Mouse (Mus musculus) lung, postnatal 0 days (tissue): ENCODE results near the gene Glyr1. TPM values are rescaled to one million over a fixed set of nuclear protein-coding genes. Genes with fewer than 3 reads are reported as not detected.

Experiments
- ATAC-seq: fragments of 200-750 bp; cut with Nextera tagmentation; 2 replicates; pipeline ENCODE4 v1.8.0; 2017; ENCODE audit warnings: moderate library complexity
- DNase-seq: peaks from one replicate; pipeline ENCODE4 v3.0.0-alpha.2; 2016; ENCODE audit warnings: low spot score
- H3K27ac ChIP-seq: fragments of 300-500 bp; sonication (generic); 2 replicates; pipeline ENCODE4 v1.5.1; 2014; ENCODE audit warnings: antibody characterized with exemption, mild to moderate bottlenecking, low read length, mixed read lengths
- H3K27me3 ChIP-seq: fragments of 300-500 bp; sonication (generic); replicated peaks from 2 replicates; pipeline ENCODE4 v1.6.1; 2014; ENCODE audit warnings: low read length, mixed read lengths; ENCODE audit not compliant: insufficient read depth
- H3K36me3 ChIP-seq: fragments of 300-500 bp; sonication (generic); 2 replicates; pipeline ENCODE4 v1.6.1; 2014; ENCODE audit warnings: low read length, mixed read lengths; ENCODE audit not compliant: insufficient read depth
- H3K4me1 ChIP-seq: fragments of 300-500 bp; sonication (generic); 2 replicates; pipeline ENCODE4 v1.6.1; 2014; ENCODE audit warnings: antibody characterized with exemption, low read depth, low read length, mixed read lengths; ENCODE audit not compliant: insufficient read depth
- H3K4me2 ChIP-seq: fragments of 300-500 bp; sonication (generic); replicated peaks from 2 replicates; pipeline ENCODE4 v1.6.1; 2014; ENCODE audit warnings: low read depth, mild to moderate bottlenecking, low read length, moderate library complexity, mixed read lengths
- H3K4me3 ChIP-seq: fragments of 300-500 bp; sonication (generic); 2 replicates; pipeline ENCODE4 v1.5.1; 2014; ENCODE audit warnings: low read depth, low read length
- H3K9ac ChIP-seq: fragments of 300-500 bp; sonication (generic); replicated peaks from 2 replicates; pipeline ENCODE4 v1.6.1; 2014; ENCODE audit warnings: low read depth, mild to moderate bottlenecking
- H3K9me3 ChIP-seq: fragments of 300-500 bp; sonication (generic); 2 replicates; pipeline ENCODE4 v1.6.1; 2016; ENCODE audit warnings: low read length, mixed read lengths
- CTCF ChIP-seq: IDR thresholded peaks from 2 replicates; pipeline ENCODE4 v1.5.1; 2016; ENCODE audit warnings: antibody characterized with exemption, mild to moderate bottlenecking
- EP300 ChIP-seq: IDR thresholded peaks from 2 replicates; pipeline ENCODE4 v1.6.1; 2016; ENCODE audit warnings: antibody characterized with exemption, mild to moderate bottlenecking, control low read depth
- WGBS: fragments of 180-500 bp; shearing (Covaris S2); extraction: QIAGEN DNeasy Blood & Tissue Kit; methylation state at CpG from one replicate; pipeline ENCODE4 v1.1.7; 2014; 5-methylcytosine and 5-hydroxymethylcytosine counted together
- polyA plus RNA-seq: library from polyadenylated mRNA; unstranded; fragments of >200 nt; fragmentation: Nextera tagmentation; extraction: Ambion mirVana; gene quantifications from 2 replicates; pipeline ENCODE4 v1.2.1, GENCODE M21; 2015

The Glyr1 gene
- polyA plus RNA-seq, 1 experiment from 2014 or later, result 75.8 TPM

GRCm38 (mm10) chr16:5007492-5007891 is 42.2 kb downstream of the Glyr1 start:
- Histone ChIP-seq H3K36me3 (no peaks in the 10 kb centered on the region), H3K4me1 (peaks cover 3% of the 10 kb centered on the region; the same call in 1 of the 2 replicates), H3K4me3 (0 out of 2 replicates have a peak overlapping the region, but pooled peaks have one; percentile 10), H3K9me3 (no peaks in the 10 kb centered on the region), H3K9ac (no peak overlapping the region), H3K27me3 (no peaks in the 10 kb centered on the region), H3K27ac (no peak overlapping the region), H3K4me2 (peak overlapping the region; percentile 45)
- WGBS, result 38% methylated on average over 3 of the region's 6 CpGs
- no peak for DNase-seq
- peak; percentile 23; the same call in 1 of the 2 replicates for ATAC-seq
- no peak for TF ChIP-seq EP300
- TF ChIP-seq CTCF, result no peak

- H3K27ac ChIP-seq, result no peak within 1 kb of the TSS
- H3K4me3 ChIP-seq, result 0 out of 2 replicates have a peak within 1 kb of the TSS, but pooled peaks have one; percentile 10
- H3K36me3 ChIP-seq, result no peaks in the 10 kb centered on the region
- H3K4me1 ChIP-seq, result no peaks in the 10 kb centered on the region; the same call in 1 of the 2 replicates
- 46% methylated on average over 5 of the region's 5 CpGs for WGBS
- H3K27me3 ChIP-seq, result no peaks in the 10 kb centered on the region
- peak; percentile 77 for DNase-seq
- peak; percentile 92 for ATAC-seq
- H3K4me2 ChIP-seq, result peak within 1 kb of the TSS; percentile 45
- H3K9ac ChIP-seq, result no peak within 1 kb of the TSS
- no peaks in the 10 kb centered on the region for H3K9me3 ChIP-seq
- TF ChIP-seq CTCF (no peak), EP300 (no peak)
Observed at GRCm38 (mm10) chr16:5007067-5007466, 42.6 kb downstream of the Glyr1 start, which contains the start of gene Smim22. Gene Smim22, plus strand, starts transcription at chr16:5007288.

DNA sequence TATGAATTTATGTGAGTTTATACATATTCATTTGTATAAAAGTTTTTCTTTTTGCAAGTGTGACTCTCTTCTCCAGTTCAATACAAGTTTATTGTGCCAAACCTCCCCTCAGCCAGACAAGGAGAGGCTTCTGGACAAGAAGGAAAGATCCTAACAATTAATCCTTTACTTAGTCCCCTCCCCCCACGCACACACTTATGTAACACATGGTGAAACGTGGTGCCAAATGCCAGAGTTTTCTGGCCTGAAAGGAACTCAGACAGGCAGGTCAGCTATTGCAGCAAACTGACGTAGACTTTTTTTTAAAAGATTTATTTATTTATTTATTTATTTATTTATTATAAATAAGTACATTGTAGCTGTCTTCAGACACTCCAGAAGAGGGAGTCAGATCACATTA is 49.1 kb downstream of the Glyr1 start:
- DNase-seq, result no peak
- H3K4me3 ChIP-seq, result no peak overlapping the region
- H3K27me3 ChIP-seq, result no peaks in the 10 kb centered on the region
- no peak overlapping the region for H3K27ac ChIP-seq
- TF ChIP-seq CTCF (no peak), EP300 (no peak)
- WGBS, result 48% methylated on average over 3 of the region's 3 CpGs
- no peak for ATAC-seq
- no peaks in the 10 kb centered on the region for H3K9me3 ChIP-seq
- H3K4me1 ChIP-seq, result no peaks in the 10 kb centered on the region
- H3K4me2 ChIP-seq, result no peak overlapping the region
- no peaks in the 10 kb centered on the region for H3K36me3 ChIP-seq
- H3K9ac ChIP-seq, result no peak overlapping the region

DNA sequence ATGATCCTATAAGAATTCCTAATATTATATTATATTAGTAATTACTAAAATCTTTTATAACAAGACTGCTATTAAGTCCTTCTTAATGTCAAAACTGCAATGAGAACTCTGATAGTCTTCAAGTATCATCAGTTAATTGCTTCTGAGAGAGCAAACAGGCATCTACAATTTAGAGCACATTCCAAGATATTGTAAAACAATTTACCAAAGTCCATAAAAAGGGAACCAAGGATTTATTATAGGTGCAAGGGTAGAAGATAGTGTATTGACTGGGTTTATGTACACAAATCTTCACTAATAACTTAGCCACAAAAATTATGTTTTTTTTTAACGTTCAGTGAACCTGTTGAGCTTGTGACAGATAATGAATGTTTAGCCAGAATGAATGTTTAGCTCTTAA is 50.7 kb downstream of the Glyr1 start:
- WGBS, result 44% methylated on average over 1 of the region's 1 CpGs
- no peak for TF ChIP-seq EP300
- no peak for TF ChIP-seq CTCF
- no peak overlapping the region for H3K4me3 ChIP-seq
- no peaks in the 10 kb centered on the region for H3K9me3 ChIP-seq
- H3K27ac ChIP-seq, result no peak overlapping the region
- no peak overlapping the region for H3K4me2 ChIP-seq
- no peaks in the 10 kb centered on the region for H3K36me3 ChIP-seq
- DNase-seq, result no peak
- no peak overlapping the region for H3K9ac ChIP-seq
- no peaks in the 10 kb centered on the region for H3K4me1 ChIP-seq
- no peak for ATAC-seq
- H3K27me3 ChIP-seq, result no peaks in the 10 kb centered on the region

GRCm38 (mm10) chr16:4997553-4997952 is 52.1 kb downstream of the Glyr1 start, which contains the start of gene Sept12:
Gene Sept12, minus strand, starts transcription at chr16:4997852.
- Histone ChIP-seq H3K9me3 (no peaks in the 10 kb centered on the region), H3K4me2 (no peak within 1 kb of the TSS), H3K27ac (no peak within 1 kb of the TSS), H3K4me1 (no peaks in the 10 kb centered on the region), H3K9ac (no peak within 1 kb of the TSS), H3K36me3 (no peaks in the 10 kb centered on the region), H3K4me3 (no peak within 1 kb of the TSS), H3K27me3 (no peaks in the 10 kb centered on the region)
- no peak for ATAC-seq
- WGBS, result 23% methylated on average over 3 of the region's 3 CpGs
- TF ChIP-seq CTCF, result no peak
- no peak for TF ChIP-seq EP300
- no peak for DNase-seq

- Histone ChIP-seq H3K36me3 (no peaks in the 10 kb centered on the region), H3K27ac (no peak overlapping the region), H3K4me3 (no peak overlapping the region), H3K9ac (no peak overlapping the region), H3K4me2 (no peak overlapping the region), H3K27me3 (no peaks in the 10 kb centered on the region), H3K9me3 (no peaks in the 10 kb centered on the region), H3K4me1 (no peaks in the 10 kb centered on the region)
- DNase-seq (no peak), ATAC-seq (no peak)
- TF ChIP-seq EP300, result no peak
- TF ChIP-seq CTCF, result no peak
- WGBS, result 87% methylated on average over 4 of the region's 4 CpGs
Observed at GRCm38 (mm10) chr16:4993276-4993675, 56.4 kb downstream of the Glyr1 start.

DNA sequence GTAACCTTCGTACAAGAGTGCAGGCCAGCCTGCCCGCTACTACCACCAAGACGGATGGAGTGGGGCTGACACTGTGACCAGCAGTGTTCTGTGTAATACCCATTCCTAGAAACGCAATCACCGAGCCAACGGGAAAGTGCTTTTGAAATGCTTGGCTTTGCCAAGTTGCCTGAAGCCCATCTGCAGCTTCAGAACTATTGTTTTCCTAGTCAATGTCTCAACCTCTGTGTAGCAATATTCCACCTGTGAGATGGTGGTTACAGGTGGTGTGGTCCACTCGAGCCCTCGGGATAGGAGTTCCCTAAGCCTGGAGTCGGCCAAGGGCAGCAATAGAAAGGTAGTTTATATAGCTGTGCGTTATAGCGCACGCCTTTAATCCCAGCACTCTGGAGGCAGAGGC is 64.9 kb downstream of the Glyr1 start:
- no peak overlapping the region for H3K27ac ChIP-seq
- no peaks in the 10 kb centered on the region for H3K9me3 ChIP-seq
- WGBS, result 86% methylated on average over 12 of the region's 12 CpGs
- no peak for TF ChIP-seq EP300
- no peak for TF ChIP-seq CTCF
- H3K27me3 ChIP-seq, result no peaks in the 10 kb centered on the region
- no peak overlapping the region for H3K4me3 ChIP-seq
- no peaks in the 10 kb centered on the region for H3K4me1 ChIP-seq
- no peak overlapping the region for H3K9ac ChIP-seq
- DNase-seq (no peak), ATAC-seq (no peak)
- H3K36me3 ChIP-seq, result no peaks in the 10 kb centered on the region
- no peak overlapping the region for H3K4me2 ChIP-seq
